Mouse (Mus musculus) gastrocnemius, postnatal 25 days (tissue): ENCODE measurements around the gene N4bp2l2. TPM values are rescaled to one million over a fixed set of nuclear protein-coding genes. Genes with fewer than 3 reads are reported as not detected.

ENCODE experiments used
- DNase-seq: peaks from one replicate; pipeline ENCODE4 v3.0.0; 2022
- total RNA-seq, 2 experiments: library from RNA; stranded (reverse); gene quantifications; 1 replicate in 1 of 2; 2 replicates in 1 of 2; pipeline ENCODE4 v1.2.3; 2021

N4bp2l2 gene
- total RNA-seq, 2 experiments from 2014 or later, result 25.9 to 26.7 TPM

DNA sequence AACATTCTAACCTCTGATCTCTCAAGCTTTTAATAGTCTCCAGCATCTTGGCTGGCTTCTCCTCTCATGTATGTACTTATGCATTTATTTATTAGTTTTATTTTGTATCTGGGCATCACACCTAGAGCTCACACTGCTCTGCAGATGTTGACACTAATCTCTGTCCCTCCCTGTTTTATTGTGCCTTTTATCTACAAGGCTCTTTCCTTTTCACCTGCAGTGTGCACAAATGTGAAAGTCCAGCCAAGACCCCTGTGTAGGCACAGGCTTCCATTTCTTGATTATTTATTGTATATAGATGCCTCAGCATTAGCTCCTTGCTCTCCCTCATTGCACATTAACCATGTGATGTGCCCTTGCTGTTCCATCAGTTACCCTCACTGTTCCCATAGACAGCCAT lies 104.6 kb downstream of the N4bp2l2 start:
- DNase-seq, result no peak

DNA sequence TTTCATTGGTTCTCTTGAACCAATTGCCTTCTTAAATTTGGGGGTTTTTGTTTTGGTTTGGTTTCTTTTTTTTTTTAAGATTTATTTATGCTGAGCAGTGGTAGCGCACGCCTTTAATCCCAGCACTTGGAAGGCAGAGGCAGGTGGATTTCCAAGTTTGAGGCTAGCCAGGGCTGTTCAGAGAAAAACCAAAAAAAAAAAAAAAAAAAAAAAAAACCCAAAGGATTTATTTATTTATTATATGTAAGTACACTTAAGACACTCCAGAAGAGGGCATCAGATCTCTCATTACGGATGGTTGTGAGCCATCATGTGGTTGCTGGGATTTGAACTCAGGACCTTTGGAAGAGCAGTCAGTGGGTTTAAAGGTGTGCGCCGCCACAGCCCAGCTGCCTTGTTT lies 105.1 kb downstream of the N4bp2l2 start:
- DNase-seq, result no peak

DNA sequence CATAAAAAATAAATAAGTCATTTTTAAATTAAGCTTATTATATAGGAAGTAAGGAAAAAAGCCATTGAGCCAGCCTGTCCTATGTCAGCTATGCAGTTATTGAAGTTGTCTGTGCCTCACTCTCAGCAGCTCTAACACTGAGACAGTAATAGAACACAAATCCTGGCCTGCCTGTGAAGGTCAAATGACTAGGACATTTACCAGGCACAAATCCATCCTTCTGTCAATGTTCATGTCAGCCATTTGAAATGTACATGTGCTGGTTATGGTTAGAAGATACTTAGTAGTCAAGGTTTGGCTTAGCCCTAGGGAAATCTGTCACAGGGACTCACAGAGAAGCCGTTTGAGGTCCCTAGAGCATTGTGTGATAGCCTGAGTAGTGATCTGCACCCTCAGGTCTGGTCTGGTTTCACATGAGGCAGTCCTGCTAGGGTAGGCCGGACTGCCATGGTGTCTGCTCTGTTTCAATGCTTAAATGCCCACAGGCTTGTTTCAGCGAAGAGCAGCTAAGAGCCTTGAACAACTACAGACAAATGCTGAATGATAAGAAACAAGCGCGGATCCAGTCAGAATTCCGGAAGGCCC lies 106.4 kb downstream of the N4bp2l2 start:
- no peak for DNase-seq

Other genes starting within 250 kb of the N4bp2l2 start
- gene Zar1l, start 148.0 kb downstream of the N4bp2l2 start, total RNA-seq, result not detected
- 1 to 10 TPM in 1 of 2 experiments, under 1 TPM in 1; 0.77 to 1.3 TPM for gene Brca2, start 143.6 kb downstream of the N4bp2l2 start, total RNA-seq
- 1 to 10 TPM; 2.1 to 4.0 TPM for gene N4bp2l1, start 69.0 kb downstream of the N4bp2l2 start, total RNA-seq
- gene Pds5b, start 7.6 kb upstream of the N4bp2l2 start, total RNA-seq, result 10 to 100 TPM; 15.7 to 17.2 TPM